Mouse (Mus musculus) heart, postnatal 0 days (tissue): ENCODE measurements at regions not wholly inside any gene's neighbourhood (a gene's known extent, or its start where the extent isn't known, plus 50 kb on each side); places are given as distances from the start of the nearest gene placed in this dataset.

Experiments
- CTCF ChIP-seq: IDR thresholded peaks from 2 replicates; pipeline ENCODE4 v1.5.1; 2016; ENCODE audit warnings: antibody characterized with exemption, control low read depth, low read depth
- EP300 ChIP-seq: IDR thresholded peaks from 2 replicates; pipeline ENCODE4 v1.6.1; 2016; ENCODE audit warnings: antibody characterized with exemption, low read depth

- no peak for TF ChIP-seq EP300
- TF ChIP-seq CTCF, result no peak
Measured at GRCm38 (mm10) chr17:64957495-64957894, 121.6 kb upstream of the 4930583I09Rik start.
